Mouse (Mus musculus): ENCODE results near the gene Coro6. TPM values are rescaled to one million over a fixed set of nuclear protein-coding genes. Genes with fewer than 3 reads are reported as not detected.

Gene Coro6
- polyA plus RNA-seq (2014; fragmentation: Illumina TruSeq; extraction: RNeasy Lipid Tissue Mini Kit (QIAGEN cat#74804); ENCODE audit: low read depth, low replicate concordance): not detected

GRCm38 (mm10) chr11:77462283-77463100 lies at the start of gene Coro6:
Coro6 (plus strand) TSS chr11:77462411.

GRCm38 (mm10) chr11:77489591-77490235 lies 27.5 kb downstream of the Coro6 start, which contains the start of gene Ankrd13b:
Ankrd13b (minus strand) TSS chr11:77489678.

GRCm38 (mm10) chr11:77493512-77494343 lies 31.5 kb downstream of the Coro6 start, which contains the start of gene Git1:
Git1 (plus strand) TSS chr11:77493562.

DNA sequence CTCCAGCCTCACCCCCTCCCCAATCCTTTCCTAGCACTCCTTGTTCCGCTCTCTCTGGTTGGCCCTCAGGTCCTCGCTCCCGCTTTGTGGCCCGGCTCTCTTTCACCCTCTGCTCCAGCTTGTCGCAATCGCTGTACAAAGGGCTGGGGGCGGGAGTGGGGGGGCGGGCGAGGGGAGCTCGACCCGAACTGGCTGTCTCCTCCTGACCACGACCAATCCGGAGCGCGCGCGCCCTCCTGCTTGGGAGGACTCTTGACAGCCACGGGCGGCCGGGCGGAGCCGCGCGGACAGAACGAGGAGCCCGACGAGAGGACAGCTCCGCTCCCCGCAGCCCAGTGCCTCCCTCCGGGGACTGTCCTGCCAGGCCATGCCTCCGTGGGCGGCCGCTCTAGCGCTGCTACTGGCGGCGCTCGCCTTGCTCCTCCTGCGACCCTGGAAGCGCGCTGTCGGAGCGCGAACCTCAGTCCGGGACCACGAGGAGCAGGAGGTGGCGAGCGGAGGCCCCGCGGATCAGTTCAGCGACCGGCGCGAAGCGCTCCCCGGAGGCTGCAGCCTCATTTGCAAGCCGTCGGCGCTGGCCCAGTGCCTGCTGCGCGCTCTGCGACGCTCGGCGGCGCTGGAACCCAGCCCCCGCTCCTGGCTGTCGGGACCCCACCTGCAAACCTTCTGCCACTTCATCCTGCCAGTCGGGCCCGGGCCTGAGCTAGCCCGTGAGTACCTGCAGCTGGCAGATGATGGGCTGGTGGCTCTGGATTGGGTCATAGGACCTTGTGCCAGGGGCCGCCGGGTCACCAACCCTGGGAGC lies 52.8 kb downstream of the Coro6 start, which contains the start of gene Abhd15:
Gene Abhd15 (plus strand): TSS at position 290 of the 805 bp plus-strand sequence.

DNA sequence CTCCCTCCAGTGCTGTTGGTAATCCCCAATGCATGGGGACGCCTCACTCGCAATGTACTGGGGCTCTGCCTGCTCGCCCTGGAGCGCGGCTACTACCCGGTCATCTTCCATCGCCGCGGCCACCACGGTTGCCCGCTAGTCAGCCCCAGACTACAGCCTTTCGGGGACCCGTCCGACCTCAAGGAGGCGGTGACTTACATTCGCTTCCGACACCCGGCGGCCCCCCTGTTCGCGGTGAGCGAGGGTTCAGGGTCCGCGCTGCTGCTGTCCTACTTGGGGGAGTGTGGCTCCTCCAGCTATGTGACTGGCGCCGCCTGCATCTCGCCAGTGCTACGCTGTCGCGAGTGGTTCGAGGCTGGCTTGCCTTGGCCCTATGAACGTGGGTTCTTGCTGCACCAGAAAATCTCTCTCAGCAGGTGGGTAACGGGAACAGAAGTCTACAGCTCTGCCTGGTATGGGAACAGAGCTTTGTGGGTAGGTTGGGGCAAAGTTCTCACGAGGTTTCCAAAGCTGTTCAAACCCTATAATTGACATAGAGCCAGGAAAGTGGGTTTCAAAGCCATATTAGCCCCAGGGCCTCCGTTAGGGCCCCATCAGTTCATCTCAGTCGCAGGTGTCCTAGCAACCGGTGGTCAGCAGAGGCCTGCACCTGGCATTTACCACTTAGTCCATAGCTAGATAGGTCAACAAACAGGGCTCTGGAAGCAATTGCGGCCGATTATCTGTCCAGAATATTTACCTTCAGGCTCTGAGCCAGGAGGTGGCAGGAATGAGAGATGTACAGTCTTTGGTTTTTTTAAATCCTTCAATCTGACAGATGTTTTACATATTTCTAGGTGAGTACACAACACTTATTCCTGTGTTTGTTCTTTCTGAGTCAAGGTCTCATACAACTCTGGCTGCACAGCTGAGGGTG lies 53.7 kb downstream of the Coro6 start, which contains the start of gene Trp53i13:
Gene Trp53i13 (minus strand): TSS at position 344 of the 916 bp plus-strand sequence.

DNA sequence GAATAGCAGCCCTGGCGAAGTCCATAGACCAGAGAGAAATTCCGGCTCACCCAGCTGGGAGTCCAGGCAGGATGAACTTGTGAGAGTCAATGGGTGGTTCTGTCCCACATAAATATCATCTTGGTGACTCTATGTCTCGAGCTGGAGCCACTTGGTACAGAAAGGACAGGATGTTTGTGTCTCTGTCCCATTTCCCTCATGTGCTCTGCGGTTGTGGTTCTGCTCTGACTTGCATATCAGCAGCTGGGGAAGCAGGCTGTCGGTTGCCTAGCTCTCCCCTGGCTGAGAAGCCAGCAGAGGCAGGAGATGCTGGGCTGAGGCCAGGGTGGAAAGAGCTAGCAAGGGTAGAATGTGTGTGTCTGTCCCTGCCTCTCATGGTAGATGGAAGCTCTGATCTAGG lies 56.8 kb downstream of the Coro6 start, which contains the start of gene Gm10392:
Gene Gm10392 (minus strand): TSS at position 156 of the 400 bp plus-strand sequence.

Other genes starting within 250 kb of the Coro6 start
- gene Ssh2, start 246.1 kb upstream of the Coro6 start, polyA plus RNA-seq (2014; fragmentation: Illumina TruSeq; extraction: RNeasy Lipid Tissue Mini Kit (QIAGEN cat#74804); ENCODE audit: low read depth, low replicate concordance): 7.8 TPM
- gene Ankrd13b, start 27.3 kb downstream of the Coro6 start, polyA plus RNA-seq (2014; fragmentation: Illumina TruSeq; extraction: RNeasy Lipid Tissue Mini Kit (QIAGEN cat#74804); ENCODE audit: low read depth, low replicate concordance): 0.74 TPM
- 0.64 TPM for gene Git1, start 31.2 kb downstream of the Coro6 start, polyA plus RNA-seq (2014; fragmentation: Illumina TruSeq; extraction: RNeasy Lipid Tissue Mini Kit (QIAGEN cat#74804); ENCODE audit: low read depth, low replicate concordance)
- 6.8 TPM for gene Abhd15, start 52.7 kb downstream of the Coro6 start, polyA plus RNA-seq (2014; fragmentation: Illumina TruSeq; extraction: RNeasy Lipid Tissue Mini Kit (QIAGEN cat#74804); ENCODE audit: low read depth, low replicate concordance)
- gene Trp53i13, start 53.6 kb downstream of the Coro6 start, polyA plus RNA-seq (2014; fragmentation: Illumina TruSeq; extraction: RNeasy Lipid Tissue Mini Kit (QIAGEN cat#74804); ENCODE audit: low read depth, low replicate concordance): not detected
- not detected for gene Gm10392, start 56.8 kb downstream of the Coro6 start, polyA plus RNA-seq (2014; fragmentation: Illumina TruSeq; extraction: RNeasy Lipid Tissue Mini Kit (QIAGEN cat#74804); ENCODE audit: low read depth, low replicate concordance)
- 24.4 TPM for gene Taok1, start 145.4 kb downstream of the Coro6 start, polyA plus RNA-seq (2014; fragmentation: Illumina TruSeq; extraction: RNeasy Lipid Tissue Mini Kit (QIAGEN cat#74804); ENCODE audit: low read depth, low replicate concordance)
- gene Nufip2, start 223.7 kb downstream of the Coro6 start, polyA plus RNA-seq (2014; fragmentation: Illumina TruSeq; extraction: RNeasy Lipid Tissue Mini Kit (QIAGEN cat#74804); ENCODE audit: low read depth, low replicate concordance): 35.6 TPM

Data from liver, adult 10 weeks (tissue).